Mouse (Mus musculus) cortical plate, adult 2 months (tissue): ENCODE measurements at regions not wholly inside any gene's neighbourhood (a gene's known extent, or its start where the extent isn't known, plus 50 kb on each side); places are given as distances from the start of the nearest gene placed in this dataset.

ENCODE experiments used
- CTCF ChIP-seq: fragments of 200-500 bp; IDR thresholded peaks from 2 replicates; pipeline ENCODE4 v1.5.1; 2011; ENCODE audit warnings: mild to moderate bottlenecking, control low read depth, low read length; ENCODE audit not compliant: insufficient read depth; ENCODE audit errors: extremely low read depth
- POLR2A ChIP-seq: fragments of 200-500 bp; IDR thresholded peaks from 2 replicates; pipeline ENCODE4 v1.6.1; 2011; ENCODE audit warnings: mild to moderate bottlenecking, low read length, control low read depth; ENCODE audit not compliant: insufficient read depth; ENCODE audit errors: extremely low read depth

DNA sequence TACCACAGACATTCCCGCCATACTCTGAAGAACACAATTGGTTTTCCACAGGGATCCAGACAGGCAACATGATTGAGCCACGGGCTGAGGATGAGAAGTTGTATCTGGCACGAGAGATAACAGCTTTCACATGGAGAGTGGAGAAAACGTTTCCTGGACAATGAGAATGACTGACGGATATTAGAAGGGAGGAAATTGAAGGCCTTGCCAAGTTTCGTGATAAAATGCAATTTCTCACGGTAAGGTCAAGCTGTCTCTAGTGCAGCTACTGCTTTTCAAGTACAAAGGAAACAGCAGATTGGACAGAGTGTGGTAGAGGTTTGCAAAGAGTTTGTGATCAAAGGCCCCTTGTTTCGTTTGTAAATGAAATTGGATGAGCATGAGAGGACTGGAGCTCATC lies 65.7 kb upstream of the Glis3 start:
- TF ChIP-seq POLR2A (no peak), CTCF (no peak)
